Mouse (Mus musculus) kidney, postnatal 36 days (tissue): ENCODE measurements at regions not wholly inside any gene's neighbourhood (a gene's known extent, or its start where the extent isn't known, plus 50 kb on each side); places are given as distances from the start of the nearest gene placed in this dataset.
A peak's percentile ranks its signal among the peaks of the same experiment; 100 is the strongest.

Experiments used
- DNase-seq, 2 experiments: peaks; one replicate each; pipeline ENCODE4 v3.0.0; 2021 to 2022; ENCODE audit warnings: mixed read lengths in 2 of 2

DNA sequence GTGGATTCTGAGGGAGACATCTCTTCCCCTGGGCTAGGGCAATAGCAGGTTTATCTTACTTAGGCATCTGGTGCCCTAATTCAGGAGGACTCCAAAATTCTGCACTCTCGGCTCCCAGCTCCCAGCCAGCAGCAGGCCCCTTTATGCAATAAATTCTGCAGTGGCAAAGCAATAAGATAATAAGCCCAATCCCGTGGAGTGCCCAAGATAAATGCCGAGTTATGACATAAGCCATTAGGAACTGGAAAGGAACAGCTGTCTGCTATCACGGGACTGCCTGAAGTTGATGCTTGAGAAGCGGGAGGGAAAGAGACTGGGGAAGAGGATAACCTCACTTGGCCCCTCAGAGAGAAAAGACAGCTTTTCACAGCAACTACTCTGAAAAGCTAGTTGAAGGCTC is 159.0 kb downstream of the 1190002N15Rik start:
- DNase-seq = peak in 1 of 2 experiments; percentile 8

DNA sequence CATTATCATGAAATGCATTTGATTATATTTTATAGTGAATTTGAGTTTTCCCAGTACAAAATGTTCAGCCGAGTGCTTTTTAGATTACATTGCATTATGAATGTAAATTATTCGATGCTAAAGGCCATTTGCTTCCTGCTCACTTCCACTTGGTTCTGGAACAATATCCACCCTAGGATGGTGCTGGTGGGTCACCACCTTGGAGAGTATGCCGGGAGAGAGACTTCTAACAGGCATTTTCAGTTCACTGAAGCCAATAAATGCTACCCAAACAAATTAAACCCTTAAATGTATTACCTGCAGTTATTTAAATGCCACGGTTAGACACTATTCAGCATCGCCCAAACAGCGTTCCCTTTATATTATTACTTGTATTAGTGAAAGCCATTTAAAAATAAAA is 159.6 kb downstream of the 1190002N15Rik start:
- no peak for DNase-seq

DNA sequence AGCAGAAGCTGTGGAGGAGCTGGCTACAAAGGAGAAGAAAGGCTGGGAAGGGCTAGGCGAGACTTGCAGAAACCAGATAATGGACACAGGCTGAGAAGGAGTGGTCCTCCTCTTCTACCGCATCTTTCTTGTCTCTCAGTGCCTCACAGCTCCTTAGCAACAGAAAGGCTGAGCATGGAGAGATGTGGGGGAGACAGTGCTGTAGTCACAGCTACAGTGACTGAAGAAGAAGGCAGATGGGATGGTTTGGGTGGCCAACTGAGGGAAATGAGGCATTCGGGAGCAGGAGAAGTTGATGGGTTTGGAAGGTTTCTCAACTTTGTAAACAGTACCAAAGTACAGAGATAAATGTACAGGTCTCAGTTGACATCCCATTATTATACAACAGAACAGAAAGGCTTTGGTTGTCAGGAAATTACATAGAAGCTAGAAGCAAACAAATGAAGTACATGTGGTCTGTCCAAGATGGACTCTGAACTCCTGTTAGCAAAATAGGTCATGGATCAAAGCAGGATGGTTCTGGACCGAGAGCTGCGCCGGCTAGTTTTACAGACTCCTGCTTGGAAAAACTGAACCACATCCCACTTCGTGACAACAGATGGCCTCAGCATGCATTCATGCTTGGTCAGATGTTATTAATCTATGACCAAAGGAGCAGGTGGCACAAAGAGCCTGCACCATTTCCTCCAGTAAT is 160.4 kb downstream of the 1190002N15Rik start:
- DNase-seq = no peak

DNA sequence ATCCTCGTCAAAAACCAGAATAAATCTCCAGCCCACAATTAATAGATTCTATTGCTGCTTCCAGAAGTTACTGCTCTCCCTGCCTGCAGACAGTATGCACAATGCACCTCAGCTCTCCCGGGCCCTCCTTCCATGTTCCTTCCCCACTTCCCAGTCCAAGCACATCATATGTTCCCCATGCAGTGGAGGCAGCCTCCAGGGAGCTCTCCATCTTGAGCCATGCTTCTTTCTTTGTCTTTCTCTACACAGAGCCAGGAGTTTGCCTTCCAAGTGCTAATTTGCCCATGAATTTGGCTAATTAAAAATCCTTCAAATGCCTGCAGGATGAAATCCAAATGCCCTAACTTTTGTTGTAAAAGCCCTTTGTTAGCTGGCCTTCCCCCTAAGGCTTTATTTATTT is 166.9 kb downstream of the 1190002N15Rik start:
- DNase-seq = no peak

DNA sequence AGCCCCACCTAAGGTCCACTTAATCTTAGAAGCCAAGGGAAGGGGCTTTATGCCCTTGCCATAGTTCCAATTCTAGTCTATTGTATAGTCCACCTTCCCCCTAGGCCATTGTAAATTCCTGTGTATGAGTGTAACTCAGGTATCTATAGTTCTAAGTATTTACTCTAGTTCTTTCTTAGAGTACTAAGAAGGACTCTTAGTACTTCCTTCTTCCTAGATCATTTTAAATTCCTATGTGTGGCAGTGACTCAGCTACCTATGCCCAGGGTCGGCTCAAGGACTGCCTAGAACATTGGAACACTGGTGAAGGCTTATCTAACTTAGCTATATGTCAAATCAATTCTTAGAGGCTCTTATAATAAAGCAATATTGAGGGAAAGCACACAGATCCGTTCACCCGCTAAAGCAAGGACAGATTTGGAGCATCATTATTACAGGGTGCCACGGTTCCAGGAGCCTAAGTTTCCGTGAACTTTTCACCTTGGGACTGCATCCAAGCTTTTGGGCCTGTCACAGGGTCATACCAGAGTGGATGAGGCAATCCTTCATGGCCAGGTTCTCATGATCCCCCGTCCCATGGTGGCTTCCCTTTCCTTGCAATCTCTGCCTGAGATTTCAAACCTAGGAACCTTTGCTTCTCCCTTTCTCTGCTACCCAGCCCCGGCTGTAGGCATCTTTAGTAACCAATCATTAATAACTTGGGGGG is 169.5 kb downstream of the 1190002N15Rik start:
- no peak for DNase-seq

DNA sequence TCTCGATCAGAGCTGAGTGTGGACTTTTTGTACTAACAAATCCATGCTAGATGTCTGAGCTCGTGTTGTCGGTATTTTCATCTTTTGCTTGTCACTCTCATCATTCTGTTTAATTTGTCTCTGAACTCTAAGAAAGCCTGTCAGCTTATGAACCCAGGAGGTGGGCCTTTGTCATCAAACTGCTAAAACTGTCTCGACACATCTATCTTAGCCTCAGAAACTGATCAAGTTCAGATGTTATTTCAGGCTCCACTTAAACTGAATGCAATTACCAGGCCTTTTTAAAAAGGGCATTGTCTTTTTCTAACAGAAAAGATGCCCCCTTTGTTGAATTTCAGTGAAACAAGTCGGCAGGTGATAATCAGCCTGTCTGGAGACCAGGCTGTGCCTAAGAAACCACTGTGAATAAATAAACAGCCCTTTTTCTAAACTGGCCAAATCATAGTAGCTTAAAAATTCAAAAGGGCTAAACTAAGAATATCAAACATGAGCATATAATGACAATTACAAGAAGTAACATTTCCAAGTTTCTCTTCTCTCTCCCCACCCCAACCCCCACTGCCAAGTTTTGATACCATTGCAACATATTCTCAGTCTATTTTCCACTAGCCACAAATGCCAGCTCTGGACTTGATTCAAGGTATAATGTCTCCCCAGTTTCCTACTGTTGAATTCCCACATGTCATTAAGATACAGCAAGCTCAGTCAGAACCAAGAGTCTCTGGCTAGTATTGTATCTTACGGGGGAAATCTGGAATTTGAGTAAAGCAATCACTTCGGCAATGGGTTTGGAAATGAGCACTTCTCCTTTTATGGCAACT is 175.8 kb downstream of the 1190002N15Rik start:
- no peak for DNase-seq

DNA sequence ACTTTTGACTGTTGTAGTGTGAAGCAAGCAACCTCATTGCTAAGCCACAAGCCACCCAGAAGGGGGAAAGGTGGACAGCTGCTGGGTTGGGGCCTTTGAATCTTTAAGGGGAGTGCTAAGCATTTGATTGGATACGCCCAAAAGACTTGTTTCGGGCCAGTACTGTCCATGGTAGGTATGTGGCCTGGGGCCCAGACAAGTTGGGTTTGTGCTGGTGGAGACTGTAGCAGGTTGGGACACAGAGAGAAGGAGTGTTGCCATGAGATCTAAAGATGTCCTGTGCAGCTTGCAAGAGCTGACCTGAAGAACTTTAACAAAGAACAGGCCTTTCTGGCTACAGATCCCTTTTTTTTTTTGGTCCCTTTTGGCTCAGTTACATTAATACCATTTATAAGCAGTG is 176.9 kb downstream of the 1190002N15Rik start:
- DNase-seq = no peak

DNA sequence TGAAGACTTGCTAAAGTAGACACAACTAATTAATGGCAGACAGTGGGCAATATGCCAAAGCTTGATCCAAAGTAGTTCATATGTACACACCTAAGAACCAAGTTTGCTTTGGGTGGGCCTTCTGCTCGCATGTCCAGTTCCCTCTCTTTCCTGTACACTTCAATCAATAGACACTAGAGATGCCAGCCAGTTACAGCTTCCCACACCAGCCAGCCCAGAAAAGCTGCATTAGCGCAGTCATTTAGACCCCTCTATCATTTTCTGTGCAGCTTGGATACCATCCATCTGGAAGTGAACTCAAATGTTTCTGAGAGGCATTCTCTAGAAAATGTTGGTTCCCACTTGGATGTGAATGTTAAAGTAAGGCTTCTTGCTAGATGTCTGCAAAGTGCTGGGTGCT is 179.7 kb downstream of the 1190002N15Rik start:
- DNase-seq = no peak

DNA sequence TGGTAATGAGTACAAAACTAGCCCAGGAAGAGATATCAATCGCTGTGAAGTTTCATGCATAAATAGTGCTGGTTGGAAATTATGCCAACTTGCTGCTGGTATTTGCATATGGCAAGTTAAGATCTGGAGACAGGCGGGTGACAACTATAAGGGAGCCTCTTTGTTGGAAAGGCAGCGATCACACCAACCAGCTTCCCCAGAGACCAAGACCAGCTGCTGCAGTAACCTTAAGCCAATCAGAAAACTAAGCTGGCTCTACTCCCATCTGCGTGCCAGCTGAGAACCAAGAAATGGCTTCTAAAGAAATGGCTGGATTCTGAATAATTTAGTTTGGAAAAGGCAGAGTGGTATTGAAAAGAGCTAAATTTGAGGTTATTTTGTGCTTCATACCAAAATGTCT is 195.9 kb downstream of the 1190002N15Rik start:
- no peak for DNase-seq

DNA sequence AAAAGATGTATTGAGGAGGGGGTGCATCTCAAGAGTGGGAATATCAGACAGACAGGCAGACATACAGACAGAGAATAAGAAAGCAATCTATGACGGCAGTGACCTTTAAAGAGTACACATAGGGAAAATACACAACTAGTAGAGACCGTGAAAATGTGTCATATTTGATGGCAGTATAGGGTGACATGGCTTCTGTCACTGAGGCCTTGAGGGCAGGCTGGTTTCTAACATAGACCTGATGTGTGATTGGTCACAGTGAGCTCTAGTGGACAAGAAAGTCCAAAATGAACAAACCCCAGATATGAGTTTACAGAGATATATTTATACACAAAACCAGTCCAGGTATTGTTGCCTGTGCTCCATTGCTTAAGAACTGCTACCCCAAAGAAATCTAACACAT is 196.3 kb downstream of the 1190002N15Rik start:
- DNase-seq = no peak

DNA sequence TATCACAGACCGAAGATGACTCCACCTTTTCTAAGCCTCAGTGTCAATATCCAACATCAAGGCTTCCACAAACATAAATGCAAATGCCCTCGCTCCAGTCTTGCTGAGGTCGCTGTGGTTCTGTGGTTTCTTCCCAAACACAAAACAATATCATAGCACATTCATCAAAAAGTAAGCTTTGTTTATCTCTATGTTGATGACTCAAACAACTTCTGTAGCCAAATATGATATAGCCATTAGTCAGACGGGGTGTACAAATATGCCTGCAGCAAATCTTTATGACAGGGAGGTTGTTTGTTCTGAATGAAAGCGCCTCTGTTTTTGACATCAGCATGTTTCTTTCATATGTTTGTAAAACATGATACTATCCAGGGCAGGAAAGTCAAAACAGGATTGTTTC is 204.4 kb downstream of the 1190002N15Rik start:
- DNase-seq = no peak

DNA sequence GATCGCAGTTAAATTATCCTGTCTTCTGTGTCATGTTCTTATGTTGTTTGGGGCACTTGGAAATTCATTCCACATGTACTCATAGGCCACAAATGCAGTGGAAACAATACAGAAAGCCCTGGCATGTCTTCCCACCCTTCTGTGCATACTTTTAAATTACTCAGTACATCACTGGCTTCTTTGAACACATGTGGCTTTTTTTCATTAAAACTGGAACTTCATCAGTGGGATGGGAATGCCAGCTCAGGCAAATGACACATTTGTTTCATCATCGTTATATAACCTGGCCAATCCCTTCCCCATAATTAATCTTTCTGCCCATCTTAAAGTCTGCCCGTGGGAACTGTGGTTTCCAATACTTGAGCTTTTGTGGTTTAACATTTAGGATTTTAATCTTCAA is 214.9 kb downstream of the 1190002N15Rik start:
- no peak for DNase-seq

DNA sequence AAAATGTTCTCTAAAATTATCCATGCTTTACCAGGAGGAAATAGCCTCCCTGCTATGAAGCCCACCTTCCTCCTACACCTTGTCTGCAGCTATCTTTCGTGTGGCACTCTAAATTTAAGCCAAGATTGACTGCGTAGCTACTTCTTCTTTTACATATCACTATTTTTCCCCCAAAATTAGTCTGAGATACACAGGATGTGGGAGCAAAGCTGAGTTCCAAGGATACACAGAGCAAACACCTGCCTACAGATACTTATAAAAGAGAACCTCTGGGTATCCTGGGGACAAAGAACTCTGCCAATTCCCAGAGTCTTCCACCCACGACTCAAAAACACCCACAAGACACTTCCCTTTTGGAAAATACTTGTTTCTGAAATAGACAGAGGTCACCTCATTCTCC is 235.3 kb downstream of the 1190002N15Rik start:
- no peak for DNase-seq

DNA sequence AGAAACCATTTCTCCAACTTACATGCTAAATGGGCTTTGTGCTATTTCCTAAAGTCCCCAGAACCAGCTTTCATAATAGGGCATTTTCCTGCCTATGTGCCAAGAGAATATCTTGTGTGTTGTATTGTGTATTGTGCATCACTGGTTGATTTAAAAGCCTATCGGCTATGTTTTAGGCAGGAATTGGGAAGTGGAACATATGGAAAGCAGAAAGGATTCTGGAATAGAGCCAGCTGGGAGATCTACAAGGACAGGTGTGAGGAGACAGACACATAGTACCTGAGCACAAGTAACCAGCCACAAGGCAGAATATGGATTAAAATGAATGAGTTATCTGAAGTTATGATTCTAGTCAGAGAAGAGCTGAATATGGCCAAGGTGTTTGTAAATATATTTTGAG is 236.0 kb downstream of the 1190002N15Rik start:
- DNase-seq = no peak

DNA sequence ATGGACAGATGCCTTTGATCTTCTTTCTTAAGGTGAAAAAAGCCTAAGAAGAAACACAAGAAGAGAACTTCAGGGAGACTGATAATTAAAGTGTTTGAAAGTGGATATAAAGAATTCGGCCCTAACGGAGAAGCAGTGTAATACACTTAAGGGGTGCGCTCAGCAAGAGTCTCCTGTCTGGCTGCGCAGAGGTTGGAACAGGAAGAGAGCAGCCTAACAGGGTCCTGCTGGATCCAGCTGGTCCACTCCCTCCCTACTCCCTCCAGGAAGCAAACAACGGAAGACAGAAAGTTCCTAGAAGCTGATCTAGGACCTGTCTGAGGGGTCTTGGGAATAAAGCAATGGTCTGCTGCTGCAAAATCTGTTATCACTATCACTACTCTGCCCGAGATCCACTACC is 242.4 kb downstream of the 1190002N15Rik start:
- DNase-seq = no peak

DNA sequence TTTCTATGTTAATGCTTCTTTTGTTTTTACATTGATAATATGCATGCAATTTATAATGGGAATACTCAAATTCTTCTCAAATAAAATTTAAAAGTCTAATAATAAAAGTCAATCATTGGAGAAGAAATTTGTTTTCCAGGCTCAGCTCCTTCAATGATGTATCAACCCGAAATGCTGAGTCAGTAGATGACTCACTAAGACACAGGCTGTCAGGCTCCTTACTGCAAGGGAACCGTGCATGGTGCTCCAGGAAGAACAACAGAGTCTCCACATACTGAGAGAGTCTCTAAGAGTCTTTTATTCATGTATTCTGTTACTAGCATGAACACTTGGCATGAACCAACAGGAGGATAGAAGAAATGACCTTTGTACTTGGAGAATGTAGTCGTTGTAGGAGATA is 245.7 kb downstream of the 1190002N15Rik start:
- no peak for DNase-seq

DNA sequence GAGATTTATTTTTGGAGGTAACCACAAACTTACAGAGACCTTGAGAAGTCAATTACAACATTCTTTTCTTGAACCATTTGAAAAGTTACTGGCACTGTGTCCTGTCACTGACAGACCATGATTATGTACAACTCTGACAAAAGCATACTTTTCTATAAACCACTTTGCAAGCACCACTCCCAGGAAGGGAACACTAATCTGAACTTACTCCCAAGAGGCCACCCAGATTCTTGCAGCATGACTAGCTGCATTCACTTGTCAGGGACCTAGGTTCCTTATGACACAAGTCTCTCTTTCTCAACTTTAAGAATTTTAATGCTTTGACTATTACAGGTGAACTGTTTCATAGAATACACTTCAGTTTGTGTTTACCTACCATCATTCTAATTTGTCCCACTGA is 248.3 kb downstream of the 1190002N15Rik start:
- no peak for DNase-seq

DNA sequence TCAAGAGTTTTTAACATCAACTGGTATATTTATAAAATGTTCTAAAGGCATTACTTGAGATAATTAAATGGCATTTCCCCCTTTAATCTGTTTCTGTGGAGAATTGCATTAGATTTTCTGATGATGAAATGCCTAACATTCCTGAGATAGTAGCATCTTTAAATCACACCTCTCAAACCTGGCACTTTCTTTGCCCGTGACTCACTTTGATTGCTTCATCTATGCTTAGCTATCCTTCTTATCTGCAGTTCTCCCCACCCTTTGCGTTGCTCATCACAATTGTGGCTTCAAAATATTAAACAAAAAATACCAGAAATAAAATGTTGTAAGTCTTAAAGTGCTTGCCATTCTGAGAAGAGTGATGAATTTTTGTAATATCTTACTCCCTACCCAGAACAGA is 250.3 kb downstream of the 1190002N15Rik start:
- no peak for DNase-seq

DNA sequence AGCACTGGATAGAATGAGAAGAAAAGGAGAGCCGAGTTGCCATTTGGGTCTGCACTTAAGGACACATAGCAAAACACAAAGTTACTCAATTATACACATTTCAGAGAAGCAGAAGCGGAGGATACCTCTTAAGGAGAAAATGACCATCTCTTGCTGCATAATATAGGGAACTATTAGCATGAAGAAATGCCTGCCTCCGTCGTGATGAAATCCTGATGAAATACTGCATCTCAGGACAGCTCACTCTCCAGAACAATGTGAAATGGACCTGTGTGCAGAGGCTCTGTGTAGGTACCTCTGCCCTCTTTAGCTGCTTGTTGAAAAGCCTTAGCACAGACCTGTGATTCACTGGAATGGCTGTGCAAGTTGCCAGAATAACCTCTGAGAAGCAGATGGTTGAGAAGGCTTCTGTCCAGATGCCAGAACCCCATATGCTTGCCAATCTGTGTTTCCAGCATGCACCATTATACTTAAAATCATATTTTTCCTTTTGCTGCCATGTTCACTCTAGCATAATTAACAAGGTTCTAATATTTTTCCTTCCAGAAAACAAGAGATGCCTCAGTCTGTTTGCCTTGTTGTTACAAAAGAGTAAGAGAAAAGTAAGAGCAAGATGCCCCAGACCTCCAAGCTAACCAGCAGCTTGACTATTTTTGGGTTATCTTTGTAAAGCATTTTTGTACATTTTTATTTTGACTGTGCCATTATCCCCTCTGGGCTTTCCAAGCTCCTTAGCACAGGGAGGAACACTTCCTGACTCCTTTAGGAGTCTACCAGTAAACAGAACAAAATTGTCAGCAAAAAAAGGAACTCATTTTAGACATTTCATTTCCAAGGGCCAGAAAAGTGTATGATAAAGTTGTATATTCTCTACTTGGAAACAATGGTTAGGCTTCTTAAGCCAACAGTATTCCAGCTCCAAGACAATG is 259.0 kb downstream of the 1190002N15Rik start:
- DNase-seq = no peak

DNA sequence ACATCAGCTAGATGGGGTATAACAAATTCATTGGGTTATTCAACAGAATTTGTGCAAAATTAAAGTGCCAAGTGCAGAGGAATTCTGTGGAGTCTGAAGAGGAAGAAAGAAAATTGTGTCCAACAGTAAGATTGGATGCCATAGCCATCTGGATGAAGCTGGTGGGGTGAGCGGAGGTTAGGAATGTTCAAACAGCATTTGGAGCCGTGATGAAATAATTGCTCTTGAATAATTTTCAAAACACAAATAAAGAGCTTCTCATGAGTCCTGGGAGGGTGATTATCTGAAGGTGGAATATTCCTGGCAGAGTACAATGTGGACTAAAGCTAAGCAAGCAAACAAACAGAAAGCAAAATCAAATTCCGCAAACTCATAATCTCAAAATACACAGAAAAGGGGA is 260.8 kb downstream of the 1190002N15Rik start:
- no peak for DNase-seq

DNA sequence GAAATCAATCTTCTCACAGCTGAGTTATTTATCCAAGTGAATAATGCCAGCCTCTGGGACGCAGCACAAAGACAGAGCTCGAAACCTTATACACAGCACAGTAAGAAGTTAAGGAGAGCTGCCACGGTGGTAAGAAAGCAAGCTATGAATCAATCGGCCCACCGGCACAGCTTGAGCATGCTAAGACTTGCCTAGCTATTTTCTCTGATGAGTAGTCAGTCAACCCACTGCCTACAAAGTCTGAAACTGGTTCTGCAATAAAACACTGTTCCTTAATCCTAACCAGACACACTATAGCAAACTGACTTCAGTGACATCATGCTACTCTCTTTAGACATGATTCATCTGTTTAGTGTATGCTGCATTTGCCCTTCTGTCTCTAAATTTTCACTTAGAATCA is 268.7 kb downstream of the 1190002N15Rik start:
- DNase-seq = no peak

DNA sequence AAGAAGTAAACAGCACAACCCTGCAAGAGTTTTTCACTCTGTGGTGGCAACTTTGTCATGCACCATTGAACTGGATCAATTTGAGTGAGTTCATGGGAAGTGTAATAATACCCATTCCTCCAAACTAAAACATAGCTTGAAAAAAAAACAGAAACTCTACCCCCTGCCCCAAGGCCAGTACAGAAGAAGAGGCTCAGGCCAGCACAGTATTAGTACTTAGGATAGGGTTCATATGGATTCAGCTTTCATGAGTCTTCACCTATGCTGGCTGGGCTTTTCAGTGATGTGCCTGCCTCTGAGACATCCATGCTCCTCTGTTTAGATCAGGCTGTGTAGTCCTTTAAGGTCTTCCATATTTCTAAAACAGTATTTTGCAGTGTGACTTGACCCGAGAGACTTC is 270.6 kb downstream of the 1190002N15Rik start:
- no peak for DNase-seq
